Mouse (Mus musculus) heart, postnatal 14 days (tissue): ENCODE measurements around the gene Ggta1. TPM values are rescaled to one million over a fixed set of nuclear protein-coding genes. Genes with fewer than 3 reads are reported as not detected.

Experiments used
- DNase-seq, 2 experiments: peaks; one replicate each; pipeline ENCODE4 v3.0.0; 2021 to 2022
- intact Hi-C: fragments of 180-260 bp; cut with DNase I; formaldehyde crosslinking; loops from one replicate; pipeline ENCODE4 v1.15.1; 2025
- long read RNA-seq, 2 experiments: library from polyadenylated mRNA; stranded (forward); transcript quantifications; one replicate each; pipeline ENCODE4 v2.0.0; 2021
- total RNA-seq, 2 experiments: library from RNA; stranded (reverse); gene quantifications; 2 replicates each; pipeline ENCODE4 v1.2.3; 2021

The Ggta1 gene
- total RNA-seq: 10 to 100 TPM; 25.1 to 26.3 TPM
- long read RNA-seq, experiment 1, transcript Ggta1-202 (6 exons, 3,254 nt): major isoform, 16 of 39 reads
- long read RNA-seq, experiment 1, partial matches to known transcripts: 6 of 39 reads
- long read RNA-seq, experiment 1, other reads (novel, unspliced or antisense): 13 of 39 reads
- long read RNA-seq, experiment 2, transcript Ggta1-202 (6 exons, 3,254 nt): major isoform, 6 of 31 reads
- long read RNA-seq, experiment 2, partial matches to known transcripts: 6 of 31 reads
- long read RNA-seq, experiment 2, other reads (novel, unspliced or antisense): 13 of 31 reads

DNA sequence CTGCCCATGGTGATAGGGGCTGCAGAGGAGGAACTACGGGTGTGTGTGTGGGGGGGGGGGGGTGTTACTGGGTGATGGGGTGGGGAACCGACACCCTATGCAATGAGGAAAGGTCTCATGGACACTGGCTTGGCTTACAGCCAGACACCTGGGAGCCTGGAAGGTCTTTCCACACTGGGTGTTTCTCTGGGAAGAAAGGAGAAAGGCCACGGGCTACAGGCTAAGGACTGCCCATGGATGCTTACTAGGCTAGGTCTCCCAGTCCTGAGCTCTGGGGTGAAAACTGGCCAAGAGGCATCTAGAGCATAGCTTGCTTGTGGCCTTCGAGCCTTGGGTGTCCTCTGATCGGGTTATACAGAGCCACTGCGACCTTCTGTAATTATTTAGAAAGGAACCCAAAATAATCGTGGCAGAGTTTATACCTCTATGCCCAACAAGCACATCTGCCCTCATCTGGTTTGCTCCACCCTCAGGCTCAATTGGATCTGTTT is at the start of gene Ggta1:
Gene Ggta1, minus strand, starts transcription at position 441 of the 491 bp plus-strand sequence.
- DNase-seq: peak; percentile 27 to 32
- intact Hi-C loops: loop anchor here (2.0 to 5.0 kb wide), 2 partner anchors 44 to 51 kb away; no protein-coding TSS in a partner anchor

- no peak for DNase-seq
- intact Hi-C loops: loop anchor here (5.0 kb wide), 1 partner anchor 115 kb away; the partner anchor contains the start of gene 4930402F06Rik
Measured at GRCm38 (mm10) chr2:35512226-35512625, 49.2 kb upstream of the Ggta1 start.

DNA sequence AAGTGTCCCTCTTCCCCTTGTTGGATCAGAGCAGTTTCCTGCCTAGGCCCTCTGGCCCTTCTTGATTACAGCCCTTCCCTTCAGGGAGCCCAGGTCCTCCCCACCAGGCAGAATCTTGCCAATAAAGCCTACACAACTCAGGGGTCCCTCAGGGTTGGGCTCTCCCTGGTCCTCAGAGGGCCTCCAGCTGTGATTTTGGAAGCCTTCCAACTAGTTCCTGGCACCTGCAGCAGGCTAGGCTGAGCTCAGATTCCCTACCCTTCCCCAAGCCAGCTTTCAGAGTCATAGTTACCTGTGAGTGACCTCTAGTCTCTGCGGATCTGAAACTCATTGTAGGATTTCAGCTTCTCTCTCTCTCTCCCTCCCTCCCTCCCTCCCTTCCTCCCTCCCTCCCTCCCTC is 47.9 kb upstream of the Ggta1 start:
- intact Hi-C loops: loop anchor here (5.0 kb wide), 1 partner anchor 114 kb away; the partner anchor contains the start of gene 4930402F06Rik
- DNase-seq: peak in 1 of 2 experiments; percentile 52

DNA sequence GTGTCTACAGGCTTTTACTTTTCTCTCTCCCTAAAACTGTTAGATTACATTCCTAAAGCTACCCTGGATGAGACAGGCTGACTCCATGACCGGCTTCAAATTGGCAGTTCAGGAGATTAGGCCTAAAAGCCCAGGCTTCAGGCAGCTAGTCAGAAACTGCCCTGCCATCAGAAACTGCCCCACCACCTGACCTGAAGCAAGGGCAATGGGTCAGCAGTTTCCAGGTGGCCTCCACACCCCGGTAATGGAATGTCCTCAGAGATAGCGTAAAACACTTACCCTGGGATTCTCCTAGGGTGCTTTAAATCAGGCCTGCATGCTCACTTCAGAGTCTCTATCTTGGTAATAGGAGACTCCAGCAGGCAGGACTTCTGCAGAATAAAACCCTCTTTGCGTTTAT is 46.9 kb upstream of the Ggta1 start:
- intact Hi-C loops: loop anchor here (5.0 kb wide), 2 partner anchors 78 to 113 kb away; partner anchors contain the start of gene 4930402F06Rik
- DNase-seq: no peak

GRCm38 (mm10) chr2:35509343-35509667 is 46.3 kb upstream of the Ggta1 start:
- DNase-seq: no peak
- intact Hi-C loops: loop anchor here (5.0 kb wide), 1 partner anchor 77 kb away; no protein-coding TSS in a partner anchor

DNA sequence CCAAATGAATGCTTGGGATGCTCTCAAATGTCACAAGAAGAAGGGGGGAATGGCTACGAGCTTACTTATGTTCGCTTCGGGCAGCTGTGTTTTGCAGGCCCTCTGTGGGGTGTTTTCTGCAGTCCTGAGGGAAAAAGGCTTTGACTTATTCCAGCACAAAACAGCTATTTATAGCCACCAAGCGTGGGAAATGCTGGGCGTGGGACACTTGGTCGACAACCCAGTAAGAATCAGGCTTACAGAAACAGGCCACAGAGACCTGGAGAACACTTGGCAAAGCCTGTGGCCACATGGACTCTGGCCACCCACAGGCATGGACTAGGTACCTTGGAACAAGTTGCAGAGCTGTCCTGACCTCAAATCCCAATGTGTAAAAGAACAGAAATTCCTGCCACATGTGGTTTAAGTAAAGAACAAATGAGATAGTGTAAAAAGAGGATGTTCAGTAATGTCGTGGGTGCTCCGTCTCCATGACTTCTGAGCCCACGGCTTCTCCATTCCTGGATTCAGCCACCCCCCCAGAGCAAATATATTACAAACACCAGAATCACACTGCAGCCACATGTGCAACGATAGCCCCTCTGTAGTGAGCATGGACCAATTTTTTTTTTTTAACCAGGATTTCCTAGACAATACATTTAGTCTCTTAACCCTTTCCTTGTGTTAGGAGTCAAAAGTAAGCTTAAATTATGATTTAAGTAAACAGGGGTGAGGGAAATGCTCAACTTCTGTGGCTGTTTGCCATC is 45.7 kb upstream of the Ggta1 start:
- intact Hi-C loops: loop anchor here (5.0 kb wide), 1 partner anchor 76 kb away; no protein-coding TSS in a partner anchor
- peak; percentile 73 to 78 for DNase-seq

- peak in 1 of 2 experiments; percentile 26 for DNase-seq
Measured at GRCm38 (mm10) chr2:35507191-35507511, 44.1 kb upstream of the Ggta1 start.

GRCm38 (mm10) chr2:35506311-35507190 is 43.5 kb upstream of the Ggta1 start:
- intact Hi-C loops: loop anchor here (2.0 to 5.0 kb wide), 2 partner anchors 44 to 74 kb away; partner anchors contain the start of gene Ggta1
- DNase-seq: peak in 1 of 2 experiments; percentile 36

More at GRCm38 (mm10) chr2:35507191-35507511, 44.1 kb upstream of the Ggta1 start:
- intact Hi-C loops: loop anchor here (2.0 to 5.0 kb wide), 2 partner anchors 44 to 75 kb away; partner anchors contain the start of gene Ggta1

GRCm38 (mm10) chr2:35505519-35506286 is 42.7 kb upstream of the Ggta1 start:
- intact Hi-C loops: loop anchor here (2.0 to 5.0 kb wide), 2 partner anchors 43 to 73 kb away; partner anchors contain the start of gene Ggta1
- DNase-seq: no peak

GRCm38 (mm10) chr2:35504417-35504776 is 41.4 kb upstream of the Ggta1 start:
- no peak for DNase-seq
- intact Hi-C loops: loop anchor here (5.0 kb wide), 1 partner anchor 207 kb away; no protein-coding TSS in a partner anchor

DNA sequence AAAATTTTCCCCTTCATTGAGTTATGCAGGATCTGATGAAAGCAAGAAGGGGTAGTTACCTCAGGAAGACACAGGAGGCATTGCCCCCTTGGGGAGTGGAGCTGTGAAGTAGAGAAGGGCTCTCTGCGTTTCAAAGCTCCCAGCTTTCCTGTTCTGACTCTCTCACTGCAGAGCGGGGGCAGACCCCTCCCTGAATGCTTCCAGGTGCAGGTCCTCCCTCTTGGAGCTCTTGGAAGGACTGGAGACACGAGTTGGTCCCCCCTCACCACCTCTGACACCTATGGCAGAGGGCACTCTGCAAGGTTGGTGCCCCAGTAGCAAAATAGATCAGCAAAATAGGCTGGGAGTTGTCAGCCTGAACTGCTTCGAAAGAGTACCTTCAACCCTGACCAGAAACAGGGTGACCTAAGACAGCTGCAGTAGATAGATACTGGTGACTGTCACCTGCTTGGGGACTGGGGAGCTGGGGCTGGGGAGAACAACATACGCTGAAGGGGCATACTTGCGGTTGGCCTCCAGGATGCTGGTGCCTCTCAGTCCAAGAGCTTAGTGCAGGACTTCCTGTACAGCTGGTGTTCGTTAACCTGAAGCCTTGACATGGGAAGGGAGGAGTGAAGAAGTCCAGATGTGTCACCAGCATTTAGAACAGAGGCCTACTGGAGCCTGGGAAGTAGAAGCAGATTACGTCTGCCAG is 40.8 kb upstream of the Ggta1 start:
- DNase-seq: peak in 1 of 2 experiments; percentile 37

GRCm38 (mm10) chr2:35503021-35503722 is 40.1 kb upstream of the Ggta1 start:
- peak in 1 of 2 experiments; percentile 34 for DNase-seq
- intact Hi-C loops: loop anchor here (5.0 kb wide), 1 partner anchor 206 kb away; no protein-coding TSS in a partner anchor

More for the DNA sequence above, 40.8 kb upstream of the Ggta1 start:
- intact Hi-C loops: loop anchor here (5.0 kb wide), 1 partner anchor 207 kb away; no protein-coding TSS in a partner anchor

DNA sequence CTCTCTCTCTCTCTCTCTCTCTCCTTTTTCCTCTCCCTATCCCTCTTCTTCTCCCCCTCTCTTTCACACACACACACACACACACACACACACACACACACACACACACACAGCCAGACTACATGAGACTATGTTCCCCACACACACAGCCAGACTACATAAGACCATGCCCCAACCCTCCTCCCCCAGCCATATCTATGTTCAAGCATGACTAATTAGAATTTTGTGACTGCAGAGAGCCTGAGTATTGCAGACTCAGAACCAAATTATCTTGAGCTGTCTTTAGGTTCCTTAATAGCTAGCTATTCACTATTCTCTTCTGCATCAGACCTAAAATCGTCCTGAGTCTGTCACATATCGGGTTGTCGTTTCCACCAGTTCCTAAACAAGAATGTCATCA is 39.5 kb upstream of the Ggta1 start:
- DNase-seq: no peak
- intact Hi-C loops: loop anchor here (5.0 kb wide), 1 partner anchor 205 kb away; no protein-coding TSS in a partner anchor

DNA sequence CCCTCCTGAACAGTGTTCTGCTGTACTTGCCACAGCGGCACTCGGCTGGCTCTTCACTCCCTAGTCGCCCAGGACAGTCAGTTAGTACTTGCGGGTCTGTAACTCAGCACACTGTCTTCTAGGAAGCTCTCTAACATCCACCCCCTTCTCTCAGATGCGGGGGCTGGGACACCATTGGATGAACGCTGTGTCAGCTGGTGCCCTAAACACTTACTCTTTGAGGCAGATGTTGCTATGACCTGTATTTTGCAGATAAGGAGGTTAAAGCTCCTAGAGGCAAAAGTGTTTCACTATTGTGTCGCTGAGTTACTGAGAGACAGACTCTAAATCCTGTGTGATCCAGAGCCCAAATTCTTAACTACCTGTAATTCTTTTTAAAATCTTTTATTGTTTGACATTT is 36.4 kb upstream of the Ggta1 start:
- no peak for DNase-seq
- intact Hi-C loops: no loop called here

- no peak for DNase-seq
- intact Hi-C loops: no loop called here
Measured at GRCm38 (mm10) chr2:35498961-35499360, 35.9 kb upstream of the Ggta1 start.

DNA sequence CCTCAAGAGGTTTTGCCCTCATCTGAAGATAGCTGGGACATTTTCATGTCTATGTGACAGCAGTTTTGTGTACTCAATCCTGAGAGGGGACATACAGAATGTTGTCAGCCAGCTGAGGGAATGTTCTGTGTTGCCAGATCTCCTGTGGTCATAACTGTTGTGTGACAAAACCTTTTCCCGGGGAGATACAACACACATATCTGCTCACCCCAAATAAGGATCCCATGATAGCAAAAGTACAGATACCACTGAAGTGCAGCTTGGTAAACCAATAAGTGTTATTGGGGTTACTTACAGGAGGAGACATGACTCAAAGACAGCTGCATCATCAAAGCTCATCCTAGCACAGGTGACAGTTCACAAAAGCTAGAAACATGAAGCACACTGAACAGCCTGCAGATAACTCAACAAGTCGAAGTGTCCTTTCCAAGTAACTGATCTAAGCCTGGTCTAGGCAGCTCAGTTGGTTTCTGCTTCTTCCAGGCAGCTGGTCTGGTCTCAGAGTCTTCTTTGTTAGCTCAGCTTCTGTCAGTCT is 34.7 kb upstream of the Ggta1 start:
- intact Hi-C loops: no loop called here
- no peak for DNase-seq

DNA sequence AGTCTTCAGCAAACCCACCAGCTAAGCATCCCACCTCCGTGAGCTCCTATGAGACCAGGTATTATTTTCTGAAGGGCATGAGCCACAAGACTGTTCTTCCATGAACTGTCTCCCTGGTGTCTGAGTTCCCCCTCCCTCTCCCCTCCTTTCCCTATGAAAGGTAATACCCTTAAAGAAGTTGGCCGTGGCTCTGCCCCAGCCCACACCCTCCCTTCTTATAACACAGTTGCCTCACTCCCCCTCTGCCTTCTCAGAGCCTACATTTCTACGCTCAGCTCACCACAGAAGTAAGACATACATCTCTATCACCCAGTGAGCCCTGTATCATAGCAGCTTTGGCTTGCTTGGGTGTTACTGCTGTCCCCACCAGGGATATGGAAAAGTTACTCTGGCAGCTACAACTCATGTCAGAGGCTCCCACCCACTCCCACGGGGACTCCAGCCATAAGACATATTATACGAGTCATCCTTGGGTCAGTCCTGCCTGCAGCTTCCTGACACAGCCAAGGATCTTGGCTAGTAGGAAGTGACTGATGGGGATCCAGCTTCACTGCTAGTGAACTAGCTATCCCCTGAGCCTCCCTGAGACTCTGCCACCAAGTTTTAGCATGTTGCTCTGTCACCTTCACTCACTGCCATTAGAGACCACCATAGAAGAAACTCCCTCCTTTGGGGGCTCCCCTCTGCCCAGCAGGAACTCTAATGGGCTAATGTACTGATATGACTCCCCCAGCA is 33.4 kb upstream of the Ggta1 start:
- no peak for DNase-seq
- intact Hi-C loops: no loop called here
